Comparison of ENCODE assay signal across 24 mouse cellular contexts in genomic region chr14:117807846-117808245, GRCm38 (mm10).
"Had no signal": no experiment of that assay in that cellular context is flagged by ENCODE, and none has a peak within 500 bp of the region (broad histone marks: within the 10 kb centered on the region; RNA-seq: fewer than 3 reads in every experiment).

No protein-coding gene starts in this region.

- DNase-seq: gastrocnemius, postnatal 14 days; gastrocnemius, postnatal 36 days; heart, adult 18-20 months; heart, postnatal 14 days; heart, postnatal 36 days; kidney, adult 11 months; kidney, adult 2 months; kidney, adult 9 months; kidney, postnatal 14 days; kidney, postnatal 36 days; layer of hippocampus, adult 9-11 months; layer of hippocampus, postnatal 36 days had no signal

- H3K9me3 ChIP-seq: heart, embryonic 13.5 days; heart, embryonic 15.5 days; hindbrain, embryonic 13.5 days; hindbrain, embryonic 15.5 days; kidney, embryonic 15.5 days; limb, embryonic 13.5 days; limb, embryonic 15.5 days had no signal

- H3K27ac ChIP-seq: heart, embryonic 13.5 days; heart, embryonic 15.5 days; hindbrain, embryonic 13.5 days; hindbrain, embryonic 15.5 days; kidney, embryonic 15.5 days; kidney, postnatal 0 days; limb, embryonic 13.5 days; limb, embryonic 15.5 days; liver, embryonic 12.5 days; liver, embryonic 14.5 days had no signal

- H3K4me1 ChIP-seq: heart, embryonic 13.5 days; heart, embryonic 15.5 days; hindbrain, embryonic 13.5 days; liver, embryonic 12.5 days had no signal

- H3K36me3 ChIP-seq: heart, embryonic 13.5 days; heart, embryonic 15.5 days; hindbrain, embryonic 13.5 days; hindbrain, embryonic 15.5 days; kidney, embryonic 15.5 days; limb, embryonic 13.5 days; limb, embryonic 15.5 days; liver, embryonic 12.5 days had no signal

- H3K27me3 ChIP-seq: heart, embryonic 13.5 days; heart, embryonic 15.5 days; hindbrain, embryonic 13.5 days; hindbrain, embryonic 15.5 days; kidney, embryonic 15.5 days; limb, embryonic 13.5 days; limb, embryonic 15.5 days; liver, embryonic 12.5 days had no signal

- H3K4me3 ChIP-seq: heart, embryonic 13.5 days; heart, embryonic 15.5 days; hindbrain, embryonic 13.5 days; hindbrain, embryonic 15.5 days; kidney, embryonic 15.5 days; limb, embryonic 13.5 days; limb, embryonic 15.5 days; liver, embryonic 12.5 days had no signal

- H3K4me2 ChIP-seq: heart, embryonic 11.5 days; heart, embryonic 13.5 days; heart, embryonic 15.5 days; hindbrain, embryonic 13.5 days; hindbrain, embryonic 15.5 days; kidney, embryonic 15.5 days; limb, embryonic 13.5 days; limb, embryonic 15.5 days; liver, embryonic 12.5 days had no signal

- H3K9ac ChIP-seq: heart, embryonic 13.5 days; heart, embryonic 15.5 days; hindbrain, embryonic 13.5 days; hindbrain, embryonic 15.5 days; kidney, embryonic 15.5 days; limb, embryonic 13.5 days; limb, embryonic 15.5 days; liver, embryonic 12.5 days; liver, embryonic 14.5 days had no signal

- ATAC-seq: intestine, embryonic 16.5 days; liver, embryonic 12.5 days had no signal
